Mouse (Mus musculus) forebrain, embryonic 13.5 days (tissue): ENCODE data around the gene Draxin. TPM values are rescaled to one million over a fixed set of nuclear protein-coding genes. Genes with fewer than 3 reads are reported as not detected.

Experiments used
- ATAC-seq: fragments of 200-750 bp; cut with Nextera tagmentation; 2 replicates; pipeline ENCODE4 v1.8.0; 2017
- H3K27ac ChIP-seq: fragments of 300-500 bp; sonication (generic); 2 replicates; pipeline ENCODE4 v1.5.1; 2015; ENCODE audit warnings: inconsistent platforms, mild to moderate bottlenecking, moderate library complexity
- H3K27me3 ChIP-seq: fragments of 300-500 bp; sonication (generic); 2 replicates; pipeline ENCODE4 v1.6.1; 2015; ENCODE audit warnings: mild to moderate bottlenecking, inconsistent platforms
- H3K36me3 ChIP-seq: fragments of 300-500 bp; sonication (generic); 2 replicates; pipeline ENCODE4 v1.6.1; 2015; ENCODE audit warnings: mild to moderate bottlenecking, inconsistent platforms; ENCODE audit not compliant: poor library complexity, severe bottlenecking
- H3K4me1 ChIP-seq: fragments of 300-500 bp; sonication (generic); 2 replicates; pipeline ENCODE4 v1.6.1; 2015; ENCODE audit warnings: inconsistent platforms
- H3K4me2 ChIP-seq: fragments of 300-500 bp; sonication (generic); 2 replicates; pipeline ENCODE4 v1.6.1; 2015; ENCODE audit warnings: inconsistent platforms, mild to moderate bottlenecking, moderate library complexity
- H3K4me3 ChIP-seq: fragments of 300-500 bp; sonication (generic); 2 replicates; pipeline ENCODE4 v1.5.1; 2015; ENCODE audit warnings: mild to moderate bottlenecking, inconsistent platforms
- H3K9ac ChIP-seq: fragments of 300-500 bp; sonication (generic); 2 replicates; pipeline ENCODE4 v1.6.1; 2015; ENCODE audit warnings: mild to moderate bottlenecking, inconsistent platforms
- H3K9me3 ChIP-seq: fragments of 300-500 bp; sonication (generic); replicated peaks from 2 replicates; pipeline ENCODE4 v1.6.1; 2016; ENCODE audit warnings: inconsistent platforms
- WGBS: fragments of 180-500 bp; shearing (Covaris S2); methylation state at CpG from one replicate; pipeline ENCODE4 v1.1.7; 2015; 5-methylcytosine and 5-hydroxymethylcytosine counted together
- polyA plus RNA-seq: library from polyadenylated mRNA; unstranded; fragments of >200 nt; fragmentation: Nextera tagmentation; extraction: Ambion mirVana; gene quantifications from 2 replicates; pipeline ENCODE4 v1.2.1, GENCODE M21; 2015

The Draxin gene
- polyA plus RNA-seq, 1 experiment from 2014 or later = 11.7 TPM

DNA sequence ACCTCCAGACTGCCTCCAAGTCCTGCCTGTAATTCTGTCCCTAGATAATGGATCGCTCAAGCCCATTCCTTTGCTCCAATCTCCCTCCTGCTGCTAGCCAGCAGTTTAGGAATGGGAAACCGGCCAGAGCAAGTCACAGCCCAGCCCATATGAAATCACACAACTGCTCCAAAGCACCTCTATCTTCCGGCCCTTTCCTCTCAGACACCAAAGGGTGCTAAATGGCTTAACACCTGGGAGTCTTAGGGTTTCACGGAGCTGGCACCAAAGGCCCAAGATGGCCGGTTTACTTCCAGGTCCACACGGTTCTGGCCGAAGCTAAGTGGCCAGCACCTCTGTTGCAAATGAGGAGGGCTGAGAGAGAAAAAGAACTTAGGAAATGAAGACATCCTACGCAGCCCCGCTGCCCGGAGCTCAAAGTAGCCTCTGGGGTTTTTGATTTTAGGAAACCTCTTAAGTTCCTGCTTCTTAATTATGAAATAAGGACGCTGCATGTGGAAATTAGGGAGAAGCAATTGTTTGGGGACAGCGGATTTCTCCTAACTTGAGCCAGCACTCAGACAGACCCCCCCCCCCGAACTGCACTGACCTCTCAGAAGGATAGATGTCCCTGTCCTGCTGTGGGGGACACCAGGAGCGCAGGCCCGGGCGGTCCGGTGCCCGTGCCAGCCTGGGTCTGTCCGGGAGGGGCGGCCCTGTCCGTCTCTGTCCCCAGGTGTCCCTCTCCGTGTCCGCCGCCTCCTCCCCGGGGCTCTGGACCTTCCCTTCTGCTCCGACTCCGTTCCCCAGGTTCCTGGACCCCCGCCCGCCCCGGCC lies 43.2 kb downstream of the Draxin start:
- no peak; the same call in none of the 2 replicates for ATAC-seq
- Histone ChIP-seq H3K27ac (no peak overlapping the region), H3K4me2 (peak overlapping the region; percentile 65), H3K27me3 (no peaks in the 10 kb centered on the region), H3K9me3 (no peaks in the 10 kb centered on the region), H3K36me3 (no peaks in the 10 kb centered on the region), H3K9ac (peak overlapping the region; percentile 69), H3K4me1 (peaks cover 23% of the 10 kb centered on the region), H3K4me3 (peak overlapping the region; percentile 53)
- WGBS = 2% methylated on average over 30 of the region's 30 CpGs

DNA sequence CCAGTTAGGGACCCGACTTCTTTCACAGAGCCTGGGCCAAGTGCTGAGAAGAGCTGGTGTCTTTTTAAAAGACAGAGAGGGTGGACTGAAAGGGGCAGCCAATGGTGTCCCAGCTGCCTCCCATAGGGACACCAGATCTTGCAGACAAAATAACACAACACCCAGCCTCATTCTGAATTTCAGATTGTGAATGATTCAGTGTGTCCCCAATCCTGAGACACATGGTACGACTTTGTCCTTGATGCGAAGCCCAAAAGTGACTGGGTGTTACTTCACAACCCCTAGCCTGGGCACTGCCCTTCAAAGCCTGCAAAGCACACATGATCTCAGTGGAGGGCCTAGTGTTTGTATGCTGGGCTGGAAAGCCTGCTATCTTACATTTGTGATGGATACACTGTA lies 44.6 kb downstream of the Draxin start:
- no peak overlapping the region for H3K4me2 ChIP-seq
- peaks cover 23% of the 10 kb centered on the region for H3K4me1 ChIP-seq
- H3K27me3 ChIP-seq = no peaks in the 10 kb centered on the region
- H3K9ac ChIP-seq = no peak overlapping the region
- ATAC-seq = no peak
- H3K4me3 ChIP-seq = no peak overlapping the region
- WGBS = 82% methylated on average over 3 of the region's 3 CpGs
- no peaks in the 10 kb centered on the region for H3K9me3 ChIP-seq
- H3K36me3 ChIP-seq = no peaks in the 10 kb centered on the region; the same call in 1 of the 2 replicates
- no peak overlapping the region for H3K27ac ChIP-seq

DNA sequence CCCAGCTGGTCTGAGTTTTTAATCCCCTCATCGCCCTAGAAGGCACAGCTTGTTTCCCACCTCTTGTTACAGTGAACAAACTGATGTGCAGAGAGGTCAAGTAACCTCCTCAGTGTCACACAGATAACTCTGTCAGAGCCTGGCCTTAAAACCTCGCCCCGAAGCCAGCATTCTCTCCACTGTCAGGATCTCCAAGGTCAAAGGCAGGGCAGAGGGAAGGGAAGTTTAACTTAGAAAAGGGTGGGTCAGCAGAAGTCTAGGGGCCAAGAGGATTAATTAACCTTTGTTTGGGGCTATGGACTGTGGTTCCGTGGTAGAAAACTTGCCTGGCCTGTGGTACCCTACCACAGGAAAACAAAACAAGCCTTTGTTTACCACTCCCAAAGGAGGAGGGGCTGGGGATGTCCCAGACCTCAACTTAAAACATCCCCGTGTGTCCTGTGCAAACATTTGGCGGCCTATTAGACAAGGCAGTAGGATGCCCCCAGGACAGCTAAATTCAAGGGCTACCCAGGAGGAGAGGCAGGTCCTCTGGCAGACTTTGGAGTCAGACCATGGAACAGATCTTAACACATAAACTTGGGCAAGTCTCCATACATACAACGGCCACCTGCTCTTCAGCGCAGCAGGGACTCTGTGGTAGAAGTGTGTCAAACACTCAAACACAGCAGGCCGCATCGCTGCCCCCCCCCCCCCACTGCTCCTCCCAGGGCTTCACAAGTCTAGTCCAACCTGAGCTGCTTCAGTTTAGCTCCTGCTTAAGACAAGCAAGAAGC lies 45.2 kb downstream of the Draxin start:
- no peak for ATAC-seq
- Histone ChIP-seq H3K9ac (0 out of 2 replicates have a peak overlapping the region, but pooled peaks have one; percentile 40), H3K9me3 (no peaks in the 10 kb centered on the region), H3K36me3 (peaks cover 5% of the 10 kb centered on the region; the same call in 1 of the 2 replicates), H3K4me2 (no peak overlapping the region), H3K27me3 (no peaks in the 10 kb centered on the region), H3K27ac (no peak overlapping the region), H3K4me1 (peaks cover 23% of the 10 kb centered on the region), H3K4me3 (no peak overlapping the region)
- WGBS = 50% methylated on average over 10 of the region's 10 CpGs

DNA sequence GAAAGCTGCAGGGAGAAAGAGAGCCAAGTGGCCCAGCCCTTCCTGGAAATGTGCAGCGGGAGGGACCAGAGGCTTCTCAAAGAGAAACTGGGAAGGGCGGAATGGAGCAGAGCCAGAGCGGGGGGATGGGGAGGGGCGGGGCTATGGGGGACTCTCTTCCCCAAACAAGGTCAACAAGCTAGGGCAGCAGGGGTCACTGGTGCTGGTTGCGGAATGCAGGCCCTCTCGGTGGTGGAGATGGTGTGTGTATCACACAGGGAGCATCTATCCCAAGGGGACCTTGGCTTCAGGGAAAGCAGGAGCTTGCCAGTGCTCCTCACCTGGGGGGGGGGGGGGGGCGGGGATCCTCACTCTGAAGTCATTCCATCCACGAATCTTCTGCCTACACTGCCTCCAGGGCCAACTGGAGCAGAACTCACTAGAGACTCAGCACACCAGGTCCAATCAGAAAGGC lies 46.2 kb downstream of the Draxin start:
- no peak overlapping the region for H3K4me2 ChIP-seq
- no peak overlapping the region for H3K4me3 ChIP-seq
- no peak for ATAC-seq
- no peaks in the 10 kb centered on the region for H3K27me3 ChIP-seq
- WGBS = 16% methylated on average over 7 of the region's 8 CpGs
- peaks cover 23% of the 10 kb centered on the region for H3K4me1 ChIP-seq
- no peak overlapping the region for H3K27ac ChIP-seq
- H3K9me3 ChIP-seq = no peaks in the 10 kb centered on the region
- H3K9ac ChIP-seq = no peak overlapping the region
- peaks cover 8% of the 10 kb centered on the region; the same call in 1 of the 2 replicates for H3K36me3 ChIP-seq

DNA sequence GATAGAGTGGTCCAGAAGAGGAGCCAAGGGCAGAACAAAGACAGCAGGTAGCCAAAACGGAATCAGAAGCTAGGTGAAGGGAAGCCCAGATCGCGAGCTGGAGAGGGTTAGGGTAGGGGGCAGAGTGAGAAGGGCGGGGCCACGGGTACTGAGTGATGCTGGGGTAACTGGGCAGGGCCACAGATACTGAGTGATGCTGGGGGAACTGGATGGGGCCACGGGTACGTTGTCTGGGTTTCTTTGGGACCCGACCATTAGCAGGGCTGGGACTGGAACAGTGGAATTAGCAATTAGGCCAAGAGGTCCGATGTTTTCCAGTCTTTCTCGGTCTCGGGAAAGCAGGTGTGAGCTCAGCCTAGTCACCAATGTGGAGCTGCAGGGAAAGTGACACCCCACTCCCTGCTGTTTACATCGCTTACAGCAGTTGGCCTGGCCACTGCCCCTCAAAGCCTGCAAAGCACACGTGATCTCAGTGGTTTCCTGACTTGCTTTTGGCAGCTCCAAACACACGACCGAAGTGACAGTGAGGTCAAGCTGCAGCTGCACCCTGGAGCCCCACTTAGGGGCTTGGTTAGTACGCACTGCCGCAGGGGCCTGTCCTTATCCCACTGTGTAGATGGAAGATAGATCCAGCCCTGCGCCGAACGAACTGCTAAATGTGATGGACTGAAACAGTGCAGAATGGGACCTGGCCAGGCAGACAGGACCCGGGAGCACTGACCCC lies 47.2 kb downstream of the Draxin start:
- WGBS = 65% methylated on average over 21 of the region's 21 CpGs
- no peak overlapping the region for H3K27ac ChIP-seq
- no peak overlapping the region for H3K4me3 ChIP-seq
- no peak for ATAC-seq
- H3K9ac ChIP-seq = no peak overlapping the region
- no peak overlapping the region for H3K4me2 ChIP-seq
- no peaks in the 10 kb centered on the region for H3K27me3 ChIP-seq
- no peaks in the 10 kb centered on the region for H3K9me3 ChIP-seq
- peaks cover 8% of the 10 kb centered on the region; the same call in 1 of the 2 replicates for H3K36me3 ChIP-seq
- peaks cover 18% of the 10 kb centered on the region for H3K4me1 ChIP-seq

DNA sequence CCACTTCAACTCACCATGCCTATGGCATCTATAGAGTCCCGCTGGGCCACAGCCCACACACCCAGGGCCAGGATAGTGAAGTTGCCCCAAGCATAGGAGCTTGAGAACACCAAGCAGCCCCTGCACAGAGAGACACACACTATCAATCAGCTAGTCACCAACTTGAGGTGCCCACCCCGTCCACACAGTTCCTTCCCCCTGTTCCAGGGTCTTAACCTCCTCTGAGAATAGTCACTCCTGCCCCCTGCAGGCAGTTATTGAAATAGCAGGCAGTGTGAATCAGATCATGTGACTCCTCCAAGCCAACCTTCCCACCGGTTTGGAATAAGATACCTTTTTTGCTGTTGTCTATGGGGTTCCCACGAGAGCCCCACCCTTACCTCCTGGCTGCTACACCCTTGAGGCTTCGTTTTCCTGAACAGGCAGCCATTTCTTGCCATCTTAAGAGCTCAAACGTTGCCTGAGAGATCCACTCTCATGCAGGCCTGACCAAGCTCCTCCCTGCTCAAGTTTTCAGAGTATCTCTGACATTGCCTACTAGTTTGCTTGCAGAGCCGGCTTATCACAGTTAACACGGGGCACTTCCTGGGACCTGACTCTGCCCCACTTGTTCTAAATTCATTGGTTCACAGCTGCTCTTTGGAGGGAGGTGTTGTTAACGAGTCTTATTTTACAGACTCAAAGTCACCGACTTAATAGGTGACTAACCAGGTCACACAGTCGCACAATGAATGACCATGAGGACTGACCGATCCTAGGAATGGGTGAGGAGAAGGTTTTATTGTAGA lies 48.0 kb downstream of the Draxin start:
- no peaks in the 10 kb centered on the region for H3K27me3 ChIP-seq
- 53% methylated on average over 12 of the region's 12 CpGs for WGBS
- no peak overlapping the region for H3K4me3 ChIP-seq
- peaks cover 9% of the 10 kb centered on the region for H3K4me1 ChIP-seq
- H3K36me3 ChIP-seq = peaks cover 8% of the 10 kb centered on the region; the same call in 1 of the 2 replicates
- no peaks in the 10 kb centered on the region for H3K9me3 ChIP-seq
- H3K9ac ChIP-seq = no peak overlapping the region
- H3K27ac ChIP-seq = no peak overlapping the region
- no peak overlapping the region for H3K4me2 ChIP-seq
- ATAC-seq = peak; percentile 37; the same call in 1 of the 2 replicates

DNA sequence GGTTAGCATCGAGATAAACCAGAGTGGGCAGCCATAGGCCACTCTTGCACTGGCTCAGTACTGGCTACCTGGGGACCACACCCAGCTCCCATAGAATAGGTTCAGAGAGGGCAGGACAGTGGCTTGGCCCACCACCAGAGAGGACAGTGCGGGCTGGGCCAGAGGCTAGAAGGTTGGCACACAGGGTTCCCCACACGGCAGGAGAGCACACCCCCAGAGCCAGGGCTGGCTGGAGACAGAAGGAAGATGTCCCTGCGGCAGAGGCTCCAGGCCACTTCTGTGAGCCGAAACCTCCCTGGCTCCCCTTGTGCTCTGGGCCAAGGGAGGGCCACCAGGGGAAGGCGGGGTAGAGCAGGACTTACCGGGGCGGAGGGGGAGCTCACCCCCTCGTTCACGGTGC lies 49.3 kb downstream of the Draxin start:
- Histone ChIP-seq H3K4me3 (no peak overlapping the region), H3K27me3 (no peaks in the 10 kb centered on the region), H3K9me3 (no peaks in the 10 kb centered on the region), H3K27ac (no peak overlapping the region), H3K4me2 (no peak overlapping the region), H3K9ac (no peak overlapping the region), H3K4me1 (no peaks in the 10 kb centered on the region), H3K36me3 (peaks cover 8% of the 10 kb centered on the region; the same call in 1 of the 2 replicates)
- 96% methylated on average over 10 of the region's 10 CpGs for WGBS
- ATAC-seq = no peak

DNA sequence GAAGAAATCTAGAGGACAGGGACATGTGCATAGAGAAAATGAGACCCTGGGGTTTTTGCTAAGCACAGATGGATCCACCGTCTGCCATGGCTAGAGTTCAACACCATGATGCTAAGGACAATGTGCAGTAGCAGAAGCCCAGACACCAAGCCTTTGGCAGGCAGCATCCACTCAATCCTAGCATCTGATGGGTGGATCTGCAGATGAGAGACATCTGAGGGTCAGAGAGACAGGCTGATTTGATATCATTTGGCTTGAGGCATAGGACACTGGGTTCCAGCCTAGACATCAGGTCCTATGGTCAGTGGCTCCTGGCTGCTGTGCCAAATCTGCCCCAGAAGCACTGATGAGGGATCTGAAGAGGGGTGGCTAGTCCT lies 49.9 kb downstream of the Draxin start:
- Histone ChIP-seq H3K27ac (no peak overlapping the region), H3K36me3 (peaks cover 8% of the 10 kb centered on the region; the same call in 1 of the 2 replicates), H3K9ac (no peak overlapping the region), H3K4me1 (no peaks in the 10 kb centered on the region), H3K4me2 (no peak overlapping the region), H3K9me3 (no peaks in the 10 kb centered on the region), H3K4me3 (no peak overlapping the region), H3K27me3 (no peaks in the 10 kb centered on the region)
- no peak for ATAC-seq
- 86% methylated on average over 1 of the region's 1 CpGs for WGBS

DNA sequence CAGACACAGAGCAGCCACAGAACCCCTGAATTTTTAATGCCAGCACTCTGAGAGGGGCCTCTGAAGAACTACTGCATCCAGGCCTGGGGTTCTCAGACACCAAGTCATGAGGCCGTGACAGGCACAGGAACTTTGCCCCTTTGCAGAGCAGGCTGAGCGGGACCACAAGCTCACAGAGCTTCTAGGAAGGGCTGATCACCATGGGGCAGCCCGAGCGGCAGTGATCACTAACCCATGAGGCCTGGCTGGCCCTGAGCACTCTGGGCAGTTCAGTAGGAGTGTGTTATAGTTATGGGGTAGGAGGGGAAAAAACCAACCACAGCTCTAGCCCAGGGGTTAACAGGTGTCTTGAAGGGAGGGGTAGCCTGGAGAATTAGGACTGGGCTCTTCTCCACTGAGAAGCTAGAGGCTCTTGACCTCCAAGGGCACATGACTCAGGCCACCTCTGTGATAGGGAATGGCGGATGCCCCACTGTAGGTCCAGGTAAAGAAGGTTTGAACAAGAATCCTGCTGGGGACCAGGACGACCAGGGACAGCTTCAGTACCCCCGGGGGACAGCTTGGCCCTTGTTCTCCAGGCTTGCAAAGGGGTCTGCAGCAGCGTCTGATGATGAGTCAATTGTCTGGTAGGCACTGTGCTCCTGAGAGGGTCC lies 50.4 kb downstream of the Draxin start:
- no peak for ATAC-seq
- WGBS = 95% methylated on average over 8 of the region's 8 CpGs
- no peak overlapping the region for H3K4me2 ChIP-seq
- H3K27ac ChIP-seq = no peak overlapping the region
- H3K27me3 ChIP-seq = no peaks in the 10 kb centered on the region
- peaks cover under 1% of the 10 kb centered on the region; the same call in 1 of the 2 replicates for H3K4me1 ChIP-seq
- H3K9me3 ChIP-seq = no peaks in the 10 kb centered on the region
- peaks cover 8% of the 10 kb centered on the region; the same call in 1 of the 2 replicates for H3K36me3 ChIP-seq
- no peak overlapping the region for H3K9ac ChIP-seq
- H3K4me3 ChIP-seq = no peak overlapping the region

DNA sequence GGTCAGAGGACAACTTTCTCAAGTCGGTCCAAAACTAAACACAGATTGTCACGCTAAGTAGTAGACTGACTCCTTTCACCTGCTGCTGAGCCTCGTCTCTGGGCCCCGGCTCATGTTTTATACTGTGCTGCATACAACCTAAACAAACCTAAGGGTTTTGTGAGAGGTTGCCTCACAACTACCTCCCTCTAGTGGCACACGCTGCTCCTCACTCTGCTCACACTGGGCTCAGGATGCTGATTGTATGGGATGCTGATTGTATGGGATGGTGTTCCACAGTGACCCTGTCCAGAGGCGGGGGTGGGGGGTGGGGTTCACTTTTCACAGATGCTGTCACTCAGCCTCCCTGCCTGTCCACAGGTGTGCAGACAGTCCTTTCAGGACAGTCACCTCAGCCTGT lies 51.3 kb downstream of the Draxin start:
- no peaks in the 10 kb centered on the region for H3K9me3 ChIP-seq
- H3K27ac ChIP-seq = no peak overlapping the region
- H3K27me3 ChIP-seq = no peaks in the 10 kb centered on the region
- ATAC-seq = no peak
- H3K4me3 ChIP-seq = no peak overlapping the region
- H3K36me3 ChIP-seq = peaks cover 8% of the 10 kb centered on the region; the same call in 1 of the 2 replicates
- peaks cover 4% of the 10 kb centered on the region; the same call in 1 of the 2 replicates for H3K4me1 ChIP-seq
- no peak overlapping the region for H3K9ac ChIP-seq
- no peak overlapping the region for H3K4me2 ChIP-seq
- WGBS = 68% methylated on average over 6 of the region's 6 CpGs

DNA sequence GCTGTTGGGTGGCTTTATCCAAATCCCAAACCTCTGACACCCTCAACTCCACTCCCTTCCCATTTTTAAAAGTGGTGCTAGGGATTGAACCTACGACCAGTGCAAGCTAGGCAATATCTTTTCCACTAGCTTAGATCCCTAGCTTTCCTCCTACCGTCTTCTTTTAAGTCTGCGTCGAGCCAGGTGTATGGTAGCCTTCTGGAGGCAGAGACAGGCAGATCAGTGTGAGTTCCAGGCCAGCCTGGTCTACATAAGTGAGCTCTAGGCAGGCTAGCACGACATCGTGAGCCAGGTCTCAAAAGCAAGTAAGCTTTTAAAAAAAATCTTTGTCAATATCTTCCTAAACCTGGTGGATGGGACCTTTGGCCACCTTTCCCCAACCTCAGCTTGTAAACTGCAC lies 54.6 kb downstream of the Draxin start:
- ATAC-seq = no peak
- peaks cover 4% of the 10 kb centered on the region; the same call in 1 of the 2 replicates for H3K4me1 ChIP-seq

More for the DNA sequence above, 54.6 kb downstream of the Draxin start:
- 92% methylated on average over 6 of the region's 6 CpGs for WGBS
- no peak overlapping the region for H3K4me2 ChIP-seq
- no peaks in the 10 kb centered on the region for H3K9me3 ChIP-seq
- H3K27me3 ChIP-seq = no peaks in the 10 kb centered on the region
- no peak overlapping the region for H3K27ac ChIP-seq
- H3K4me3 ChIP-seq = no peak overlapping the region
- H3K36me3 ChIP-seq = peaks cover 8% of the 10 kb centered on the region; the same call in 1 of the 2 replicates
- H3K9ac ChIP-seq = no peak overlapping the region
